Mouse (Mus musculus): Measurements from ENCODE around the gene Olfr91.
A peak's percentile ranks its signal among the peaks of the same experiment; 100 is the strongest.

The Olfr91 gene

GRCm38 (mm10) chr17:37056957-37057356 is 41.1 kb downstream of the Olfr91 start:
- DNase-seq, result no peak

- no peak for DNase-seq
These were observed 46.3 kb downstream of the Olfr91 start for GRCm38 (mm10) chr17:37051745-37052144.

DNA sequence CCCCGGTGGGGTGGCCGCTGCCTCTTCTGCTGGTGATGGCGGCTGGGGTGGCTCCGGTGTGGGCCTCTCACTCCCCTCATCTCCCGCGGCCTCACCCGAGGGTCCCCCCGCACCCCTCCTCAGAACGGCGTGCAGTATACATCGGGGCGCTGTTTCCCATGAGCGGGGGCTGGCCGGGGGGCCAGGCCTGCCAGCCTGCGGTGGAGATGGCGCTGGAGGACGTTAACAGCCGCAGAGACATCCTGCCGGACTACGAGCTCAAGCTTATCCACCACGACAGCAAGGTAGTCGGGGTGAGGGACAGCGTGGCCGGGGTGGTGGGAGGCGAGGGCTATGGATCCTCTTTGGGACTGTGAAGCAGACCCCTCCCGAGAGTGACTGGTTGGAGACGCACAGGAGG is 47.2 kb downstream of the Olfr91 start:
- no peak for DNase-seq

DNA sequence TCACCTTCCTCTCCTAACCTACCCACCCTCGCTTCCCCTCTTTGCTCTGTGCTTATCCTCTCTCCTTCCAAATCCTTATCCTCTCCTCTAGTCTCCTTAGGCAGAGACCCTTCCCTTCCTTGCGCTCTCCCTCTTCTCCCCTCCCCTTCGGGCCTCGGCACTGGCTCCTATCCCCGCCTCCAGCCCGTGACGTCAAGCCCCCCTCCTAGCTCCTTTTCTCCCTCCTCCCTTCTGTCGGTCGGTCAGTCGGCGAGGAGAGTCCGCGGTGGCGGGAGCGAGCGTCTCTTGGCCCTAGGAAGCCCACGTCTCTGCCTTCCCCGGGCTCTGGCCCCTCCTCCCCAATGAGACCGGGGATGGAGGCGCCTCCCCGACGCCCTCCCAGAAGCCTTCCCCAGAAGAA is 47.7 kb downstream of the Olfr91 start:
- DNase-seq, result peak; percentile 24

DNA sequence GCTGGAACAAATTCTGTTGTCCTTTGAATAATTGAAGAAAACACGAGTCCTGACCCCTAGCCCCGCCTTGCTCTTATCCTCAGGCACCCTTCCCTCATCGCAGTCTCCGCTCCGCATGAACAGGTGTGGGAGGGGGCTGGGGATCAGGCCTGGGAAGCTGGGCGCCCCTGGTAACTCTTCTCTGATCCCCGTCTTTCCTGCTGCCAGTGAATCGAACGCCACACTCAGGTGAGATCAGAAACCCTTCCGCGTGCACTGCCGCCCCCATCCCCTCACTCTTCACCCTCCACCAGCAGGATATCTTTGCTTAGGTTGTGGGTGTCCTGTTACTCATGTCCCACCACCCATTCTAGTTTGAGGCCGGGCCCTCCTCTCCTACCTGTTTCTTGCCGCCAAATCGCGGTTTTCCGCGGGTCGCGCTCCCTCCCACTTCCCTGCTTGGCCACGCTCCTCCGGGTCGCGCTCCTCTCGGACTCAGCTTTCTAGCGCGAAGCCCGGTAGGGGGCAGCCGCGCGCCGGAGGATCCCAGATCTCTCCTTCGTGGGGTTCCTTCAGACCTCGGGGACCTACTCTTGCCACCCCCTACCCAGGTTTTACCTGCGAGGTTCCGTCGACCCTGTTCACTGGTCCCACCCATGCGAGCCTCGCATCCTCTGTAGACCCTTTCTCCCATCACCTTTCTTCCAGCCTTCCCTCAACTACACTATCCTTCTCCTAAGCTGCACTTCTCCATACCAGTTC is 48.3 kb downstream of the Olfr91 start:
- DNase-seq, result peak; percentile 62

DNA sequence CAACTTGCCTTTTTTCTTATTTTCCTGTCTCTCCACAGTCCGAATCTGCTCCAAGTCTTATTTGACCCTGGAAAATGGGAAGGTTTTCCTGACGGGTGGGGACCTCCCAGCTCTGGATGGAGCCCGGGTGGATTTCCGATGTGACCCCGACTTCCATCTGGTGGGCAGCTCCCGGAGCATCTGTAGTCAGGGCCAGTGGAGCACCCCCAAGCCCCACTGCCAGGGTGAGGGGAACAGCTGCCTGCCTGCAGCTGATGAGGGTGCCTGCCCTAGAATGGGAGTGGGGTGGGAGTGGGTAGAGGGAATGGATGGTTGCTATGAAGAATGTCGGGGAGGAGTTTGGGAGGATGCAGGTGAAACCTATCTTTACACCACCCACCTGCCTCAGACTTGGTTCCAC is 49.7 kb downstream of the Olfr91 start:
- DNase-seq, result peak; percentile 3

DNA sequence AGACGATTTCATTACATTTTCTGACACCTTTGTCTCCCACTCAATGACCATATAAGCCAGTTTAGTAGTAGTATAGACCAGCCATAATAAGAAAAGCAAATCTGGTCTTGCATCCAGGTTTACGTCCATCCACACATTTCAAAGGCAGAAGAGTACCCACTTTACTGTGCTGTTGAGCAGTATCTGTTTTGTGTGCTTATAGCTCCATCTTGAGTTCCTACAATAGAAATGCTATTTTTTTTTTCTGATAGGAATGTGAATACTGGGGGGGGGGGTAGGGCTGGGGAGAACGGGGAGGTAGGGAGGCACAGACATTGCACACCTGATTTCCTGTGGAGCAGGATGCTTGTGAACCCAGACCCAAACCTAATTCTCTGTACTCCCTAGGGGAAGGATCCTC is 50.1 kb downstream of the Olfr91 start:
- DNase-seq, result no peak

DNA sequence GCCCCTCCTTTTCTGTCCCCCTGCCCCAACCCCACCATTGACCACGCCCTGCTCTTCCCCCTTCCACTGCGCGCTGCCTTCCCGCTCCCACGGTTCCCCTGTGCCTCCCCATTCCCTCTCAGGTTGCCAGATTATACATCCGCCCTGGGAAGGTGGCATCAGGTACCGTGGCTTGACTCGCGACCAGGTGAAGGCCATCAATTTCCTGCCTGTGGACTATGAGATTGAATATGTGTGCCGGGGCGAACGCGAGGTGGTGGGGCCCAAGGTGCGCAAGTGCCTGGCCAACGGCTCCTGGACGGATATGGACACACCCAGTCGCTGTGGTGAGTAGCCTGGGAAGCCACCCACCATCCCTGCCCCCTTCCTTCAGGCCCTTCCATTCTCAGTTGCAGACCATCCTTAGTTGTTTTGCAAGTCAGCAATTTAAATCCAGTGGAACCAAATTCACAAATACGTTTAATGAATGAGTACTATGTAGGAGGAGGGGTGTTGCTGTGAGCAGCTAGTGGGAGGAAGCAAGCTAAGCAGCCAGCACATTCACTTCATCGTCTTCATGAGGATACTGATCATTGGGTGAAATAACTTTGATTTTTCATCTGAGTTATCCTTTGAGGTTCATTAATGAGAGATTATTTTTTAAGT is 50.6 kb downstream of the Olfr91 start:
- no peak for DNase-seq

DNA sequence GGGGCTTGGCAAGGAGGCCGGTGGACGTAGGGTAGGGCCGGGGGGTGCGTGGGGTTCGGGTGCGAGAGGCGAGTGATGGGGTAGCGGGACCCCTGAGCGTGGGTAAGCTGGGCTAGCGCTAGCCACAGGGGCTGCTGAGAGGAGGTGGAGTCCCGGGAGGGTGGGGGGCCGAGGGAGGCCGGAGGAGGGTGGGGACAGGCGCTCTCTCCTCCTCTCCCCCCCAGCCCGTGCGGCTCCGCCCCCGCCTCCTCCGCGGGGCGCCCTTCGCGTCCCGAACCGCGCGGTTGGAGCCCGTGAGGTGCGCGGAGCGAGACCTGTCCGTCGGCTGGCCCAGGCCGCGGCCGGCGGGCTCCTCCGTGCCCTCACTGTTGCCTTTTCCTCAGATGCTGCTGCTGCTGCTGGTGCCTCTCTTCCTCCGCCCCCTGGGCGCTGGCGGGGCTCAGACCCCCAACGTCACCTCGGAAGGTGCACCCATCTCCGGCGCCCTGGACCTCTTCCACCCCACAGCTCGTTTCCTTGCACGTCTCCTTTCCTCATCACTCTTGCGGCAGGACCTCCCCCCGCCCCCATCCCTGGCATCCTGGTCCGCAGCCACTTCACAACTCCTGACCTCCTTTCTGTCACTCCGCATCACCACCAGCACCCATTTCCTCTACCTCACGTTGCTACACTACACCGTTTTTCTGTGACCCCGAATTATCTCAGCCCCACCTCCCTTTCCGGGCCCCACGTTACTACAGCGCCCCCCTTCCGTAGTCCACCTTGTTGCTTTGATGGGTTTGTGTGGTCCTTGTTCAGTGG is 51.6 kb downstream of the Olfr91 start:
- DNase-seq, result peak; percentile 75

DNA sequence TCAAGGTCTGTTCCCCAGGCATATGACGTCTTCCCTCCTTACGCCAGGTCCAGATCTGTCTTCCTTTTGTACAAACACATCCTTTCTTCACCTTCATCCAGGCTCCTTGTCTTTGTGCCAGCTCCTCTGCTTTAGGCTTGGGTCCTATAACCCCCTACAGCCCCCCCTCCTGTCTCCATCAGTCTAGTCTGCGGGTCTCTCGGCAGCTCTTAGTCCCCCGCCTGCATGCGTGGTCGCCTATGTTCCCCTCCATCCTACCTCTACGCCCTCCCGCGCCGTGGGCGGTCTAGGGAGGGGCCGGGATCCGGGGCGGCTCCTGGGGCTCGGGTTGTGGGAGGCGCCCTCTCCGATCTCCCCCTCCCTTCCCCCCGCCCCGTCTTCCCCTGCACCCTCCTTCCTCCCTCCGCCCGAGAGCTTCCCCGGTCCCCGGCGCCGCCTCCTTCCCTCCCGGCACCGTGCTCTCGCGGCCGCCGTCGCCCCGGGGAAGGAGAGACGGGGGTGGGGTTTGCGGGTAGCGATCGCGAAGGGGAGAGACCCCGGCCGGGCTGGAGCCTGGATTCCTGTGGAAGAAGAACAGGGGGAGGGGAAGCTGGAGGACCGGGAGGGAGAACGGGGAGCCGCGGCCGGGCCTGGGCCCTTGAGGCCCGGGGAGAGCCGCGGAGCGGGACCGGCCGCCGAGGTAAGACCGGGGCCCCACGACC is 52.3 kb downstream of the Olfr91 start, which contains the start of gene Gabbr1:
Gabbr1 (plus strand) TSS at position 356 of the 701 bp plus-strand sequence.
- DNase-seq, result peak; percentile 87

- no peak for DNase-seq
These were observed 53.3 kb downstream of the Olfr91 start for GRCm38 (mm10) chr17:37044651-37045244.
